Mouse (Mus musculus) adrenal gland, postnatal 10 days (tissue): ENCODE measurements around the gene Wdr34. TPM values are rescaled to one million over a fixed set of nuclear protein-coding genes. Genes with fewer than 3 reads are reported as not detected.

ENCODE experiments used
- DNase-seq: peaks from one replicate; pipeline ENCODE4 v3.0.0; 2021; ENCODE audit warnings: mixed read lengths
- long read RNA-seq, 2 experiments: library from polyadenylated mRNA; stranded (forward); transcript quantifications; one replicate each; pipeline ENCODE4 v2.0.0; 2021
- total RNA-seq, 2 experiments: library from RNA; stranded (reverse); gene quantifications; 2 replicates each; pipeline ENCODE4 v1.2.3; 2021

The Wdr34 gene
- 10 to 100 TPM; 20.1 to 24.4 TPM for total RNA-seq
- long read RNA-seq, experiment 1, transcript Wdr34-201 (9 exons, 1,814 nt), result major isoform, 37 of 48 reads
- long read RNA-seq, experiment 1, partial matches to known transcripts, result 5 of 48 reads
- long read RNA-seq, experiment 1, other reads (novel, unspliced or antisense), result 4 of 48 reads
- long read RNA-seq, experiment 2, transcript Wdr34-201 (9 exons, 1,814 nt), result major isoform, 30 of 35 reads
- long read RNA-seq, experiment 2, partial matches to known transcripts, result 1 of 35 reads
- long read RNA-seq, experiment 2, other reads (novel, unspliced or antisense), result 3 of 35 reads

- DNase-seq, result peak; percentile 99
Observed at GRCm38 (mm10) chr2:30048699-30049388, at the start of gene Wdr34. Gene Wdr34, minus strand, starts transcription at chr2:30048881.

DNA sequence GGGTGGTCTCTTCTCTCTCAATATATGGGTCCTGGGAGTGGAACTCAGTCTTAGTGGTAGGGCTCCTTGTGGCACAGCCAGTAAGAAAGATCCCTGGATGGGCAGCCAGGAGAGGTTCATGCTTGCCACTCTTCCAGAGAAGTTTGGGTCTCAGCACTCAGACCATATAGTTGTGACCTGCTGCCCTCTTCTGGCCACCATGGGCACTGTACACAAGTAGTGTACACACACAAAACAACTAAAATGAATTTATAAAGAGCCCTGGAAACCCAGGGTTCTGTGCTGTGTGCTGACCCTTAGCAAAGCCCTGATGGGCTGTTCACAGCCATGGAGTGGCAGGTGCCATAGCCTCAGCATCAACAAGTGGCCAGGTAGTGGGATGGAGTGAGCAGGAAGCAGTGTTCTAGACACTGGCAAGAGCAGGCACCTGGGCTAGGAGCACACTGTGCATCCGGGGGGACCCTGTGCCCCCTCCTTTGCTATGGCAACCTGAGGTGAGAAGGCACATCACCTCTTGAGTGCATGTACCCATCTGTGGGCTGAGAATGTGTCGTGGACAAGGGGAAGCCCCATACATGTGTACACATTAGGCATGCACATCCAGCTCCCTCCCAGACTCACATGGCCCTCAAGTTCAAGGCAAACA, 47.3 kb upstream of the Wdr34 start:
- peak; percentile 74 for DNase-seq

DNA sequence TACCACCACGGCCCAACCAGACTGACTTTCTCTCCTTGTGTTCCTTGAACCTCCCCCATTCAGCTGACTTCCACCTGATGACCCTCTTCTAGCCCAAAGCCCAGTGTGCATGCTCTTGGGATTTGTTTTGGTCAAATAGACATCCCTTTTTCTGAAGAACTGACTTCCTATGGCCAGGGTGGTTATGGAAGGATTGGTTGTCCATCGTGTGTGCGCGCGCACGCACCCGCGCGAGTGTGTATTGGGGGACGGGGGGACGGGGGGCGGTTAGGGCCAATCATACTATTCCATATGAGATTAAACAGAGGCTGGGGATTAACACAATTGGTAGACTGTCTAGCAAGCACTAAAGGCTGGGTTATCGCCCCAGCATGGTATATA, 45.5 kb upstream of the Wdr34 start:
- no peak for DNase-seq

GRCm38 (mm10) chr2:30093471-30094207, 45.0 kb upstream of the Wdr34 start, which contains the start of gene Zdhhc12:
Gene Zdhhc12, minus strand, starts transcription at chr2:30093648.
- DNase-seq, result peak; percentile 98

DNA sequence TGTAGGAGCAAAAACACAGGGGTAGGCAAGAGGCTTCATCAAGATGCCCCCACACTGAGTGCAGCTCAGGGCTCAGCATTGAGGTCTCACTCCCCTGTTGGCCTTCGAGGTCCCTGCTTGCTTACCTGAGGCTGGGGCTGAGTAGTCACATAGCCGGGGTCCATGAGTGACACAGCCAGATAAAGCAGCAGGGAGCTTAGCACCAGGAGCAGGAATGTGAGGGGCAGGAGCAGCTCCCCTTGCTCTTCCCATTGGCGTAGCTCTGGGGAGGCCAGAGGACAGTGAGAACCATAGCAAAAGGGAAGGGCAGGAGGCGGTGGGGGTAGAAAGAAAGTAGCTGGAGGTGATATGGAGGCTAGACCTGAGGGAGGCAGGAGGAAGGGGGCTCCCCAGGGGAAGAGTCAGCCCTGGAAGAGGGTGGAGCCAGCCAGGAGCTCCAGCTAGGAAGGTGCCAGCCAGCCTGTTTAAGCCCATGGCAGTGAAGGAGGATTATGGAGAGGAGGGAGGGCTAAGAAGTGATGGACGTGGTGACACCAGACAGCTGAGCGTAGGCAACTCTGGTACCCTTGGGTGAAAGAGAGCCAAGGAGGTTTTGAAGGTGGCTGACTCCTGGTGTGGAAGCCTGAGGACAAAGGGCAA, 43.7 kb upstream of the Wdr34 start:
- DNase-seq, result peak; percentile 12

- no peak for DNase-seq
Observed at GRCm38 (mm10) chr2:30091521-30091920, 42.8 kb upstream of the Wdr34 start.

DNA sequence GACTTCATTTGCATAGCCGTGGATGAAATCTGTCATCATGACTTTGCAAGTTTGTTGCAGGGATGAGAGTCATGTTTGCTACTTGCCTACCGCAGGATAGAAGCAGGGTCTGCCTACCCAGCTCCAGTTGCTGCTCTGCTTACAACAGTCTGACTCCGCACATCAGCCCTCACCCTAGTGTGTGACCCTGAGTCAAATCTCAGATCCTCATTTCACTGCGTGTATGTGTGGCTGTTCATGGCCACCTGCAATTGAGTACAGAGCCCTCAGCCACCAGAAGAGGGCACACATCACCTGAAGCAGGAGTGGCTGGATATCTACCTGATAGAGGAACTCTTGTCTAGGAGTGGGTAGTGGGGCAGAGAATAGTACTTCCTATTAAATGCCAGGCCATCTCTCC, 38.6 kb upstream of the Wdr34 start:
- no peak for DNase-seq

DNA sequence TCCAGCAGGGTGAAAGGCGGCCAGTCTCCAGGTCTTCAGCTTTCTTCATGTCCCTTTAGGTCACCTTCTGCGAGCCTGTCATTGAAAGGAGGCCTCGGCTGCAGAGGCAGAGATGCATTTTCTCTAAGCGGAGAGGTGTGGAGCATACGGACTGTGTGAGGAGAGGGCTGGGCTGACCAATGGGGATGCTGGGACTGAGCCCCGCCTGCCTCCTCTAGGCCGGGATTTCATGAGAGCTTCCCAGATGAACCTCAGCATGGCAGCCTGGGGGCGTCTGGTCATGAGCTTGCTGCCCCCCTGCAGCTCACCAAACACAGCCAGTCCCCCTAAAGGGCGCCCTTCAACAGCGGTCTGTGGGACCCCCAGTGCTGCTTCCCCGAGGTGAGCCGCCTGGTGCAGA, 36.0 kb upstream of the Wdr34 start:
- peak; percentile 3 for DNase-seq

DNA sequence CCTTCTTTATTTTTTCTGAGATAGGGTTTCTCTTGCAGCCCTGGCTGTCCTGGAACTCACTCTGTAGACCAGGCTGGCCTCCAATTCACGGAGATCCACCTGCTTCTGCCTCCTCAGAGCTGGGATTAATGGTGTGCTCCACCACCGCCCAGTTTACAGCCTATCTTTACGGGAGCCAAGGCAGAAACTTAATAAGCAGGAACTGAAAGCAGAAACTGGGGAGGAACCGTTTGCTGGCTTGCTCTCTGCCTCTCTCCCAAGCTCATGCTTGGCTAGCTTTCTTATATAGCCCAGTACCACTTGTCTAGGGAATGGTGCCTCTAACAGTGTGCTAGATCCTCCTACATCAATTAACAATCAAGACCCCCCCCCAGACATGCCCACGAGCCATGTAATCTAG, 35.4 kb upstream of the Wdr34 start:
- DNase-seq, result peak; percentile 2

- no peak for DNase-seq
Observed at GRCm38 (mm10) chr2:30080181-30080800, 31.6 kb upstream of the Wdr34 start.

DNA sequence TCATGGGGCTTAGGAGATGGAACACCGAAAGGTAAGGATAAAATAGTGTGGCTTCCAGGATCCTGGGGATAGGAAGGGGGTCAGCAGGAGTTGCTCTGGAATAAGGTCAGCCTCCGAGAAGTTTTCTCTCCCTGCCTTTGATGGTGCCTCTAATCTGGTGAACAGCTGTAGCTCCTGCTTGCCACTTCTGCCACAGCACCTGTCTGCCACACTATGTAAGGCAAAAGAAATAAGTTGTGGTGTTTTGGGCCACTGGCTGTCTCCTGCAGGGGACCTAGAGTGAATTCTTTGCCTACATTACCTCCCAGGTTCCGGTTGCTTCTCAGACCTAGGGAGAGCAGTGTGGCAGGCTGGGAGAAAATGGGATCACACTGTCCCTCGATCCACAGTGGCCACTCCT, 30.1 kb upstream of the Wdr34 start:
- DNase-seq, result no peak

GRCm38 (mm10) chr2:30078349-30078712, 29.6 kb upstream of the Wdr34 start:
- DNase-seq, result no peak

GRCm38 (mm10) chr2:30077502-30078348, 29.0 kb upstream of the Wdr34 start, which contains the start of gene Pkn3:
Gene Pkn3, plus strand, starts transcription at chr2:30077684.
- peak; percentile 94 for DNase-seq

GRCm38 (mm10) chr2:30076959-30077358, 28.3 kb upstream of the Wdr34 start:
- no peak for DNase-seq

GRCm38 (mm10) chr2:30076439-30076838, 27.8 kb upstream of the Wdr34 start:
- no peak for DNase-seq

DNA sequence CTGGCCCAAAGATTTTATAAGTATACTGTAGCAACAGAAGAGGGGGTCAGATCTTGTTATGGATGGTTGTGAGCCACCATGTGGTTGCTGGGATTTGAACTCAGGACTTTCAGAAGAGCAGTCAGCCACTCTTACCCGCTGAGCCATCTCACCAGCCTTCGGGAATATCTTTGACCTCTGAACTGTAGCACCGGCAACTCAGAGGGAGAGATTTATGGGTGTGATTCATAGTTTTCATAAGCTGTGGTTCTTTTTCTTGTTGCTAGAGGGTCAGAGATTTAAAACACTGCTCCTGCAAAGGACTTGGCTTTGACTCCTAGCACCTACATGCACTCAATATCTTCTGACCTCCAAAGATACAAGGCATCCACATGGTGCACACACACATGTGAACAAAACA, 26.9 kb upstream of the Wdr34 start:
- DNase-seq, result peak; percentile 7

DNA sequence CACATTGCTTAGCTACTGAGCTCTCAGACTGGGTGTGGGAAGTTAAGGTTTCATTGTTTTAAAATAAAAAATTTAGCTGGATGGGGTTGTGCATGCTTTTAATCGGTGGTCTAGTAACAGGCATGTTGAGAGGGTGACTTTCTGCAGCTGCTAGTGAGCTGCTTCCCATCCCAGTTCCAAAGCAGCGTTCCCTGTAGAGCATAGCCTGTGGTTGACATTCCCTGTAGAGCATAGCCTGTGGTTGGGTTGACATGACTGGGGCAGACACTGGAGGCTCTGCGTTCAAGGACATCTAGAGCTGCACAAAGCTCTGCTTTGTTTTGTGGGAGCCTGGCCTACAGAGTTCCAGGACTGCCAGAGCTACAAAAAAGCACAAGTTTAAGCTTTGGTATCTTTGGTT, 24.6 kb upstream of the Wdr34 start:
- peak; percentile 2 for DNase-seq

- no peak for DNase-seq
Observed at GRCm38 (mm10) chr2:30072875-30073274, 24.2 kb upstream of the Wdr34 start.

DNA sequence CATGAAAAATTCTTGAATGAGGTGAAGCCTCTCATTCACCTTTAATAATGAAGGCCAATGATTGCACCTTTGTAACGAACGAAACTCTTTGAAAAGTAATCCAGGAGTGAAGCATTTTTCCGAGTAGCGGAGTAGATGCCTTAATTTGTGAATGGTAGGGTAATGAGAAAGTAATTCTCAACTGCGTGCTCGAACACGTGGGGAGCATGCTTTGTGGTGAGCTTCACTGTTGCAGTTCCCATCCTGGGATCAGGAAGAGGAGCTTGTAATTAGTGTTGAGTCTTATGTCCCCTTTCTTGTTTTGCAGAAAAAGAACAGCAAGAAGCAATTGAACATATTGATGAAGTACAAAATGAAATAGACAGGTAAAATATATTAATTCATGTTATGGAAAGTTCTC, 19.3 kb upstream of the Wdr34 start:
- no peak for DNase-seq

DNA sequence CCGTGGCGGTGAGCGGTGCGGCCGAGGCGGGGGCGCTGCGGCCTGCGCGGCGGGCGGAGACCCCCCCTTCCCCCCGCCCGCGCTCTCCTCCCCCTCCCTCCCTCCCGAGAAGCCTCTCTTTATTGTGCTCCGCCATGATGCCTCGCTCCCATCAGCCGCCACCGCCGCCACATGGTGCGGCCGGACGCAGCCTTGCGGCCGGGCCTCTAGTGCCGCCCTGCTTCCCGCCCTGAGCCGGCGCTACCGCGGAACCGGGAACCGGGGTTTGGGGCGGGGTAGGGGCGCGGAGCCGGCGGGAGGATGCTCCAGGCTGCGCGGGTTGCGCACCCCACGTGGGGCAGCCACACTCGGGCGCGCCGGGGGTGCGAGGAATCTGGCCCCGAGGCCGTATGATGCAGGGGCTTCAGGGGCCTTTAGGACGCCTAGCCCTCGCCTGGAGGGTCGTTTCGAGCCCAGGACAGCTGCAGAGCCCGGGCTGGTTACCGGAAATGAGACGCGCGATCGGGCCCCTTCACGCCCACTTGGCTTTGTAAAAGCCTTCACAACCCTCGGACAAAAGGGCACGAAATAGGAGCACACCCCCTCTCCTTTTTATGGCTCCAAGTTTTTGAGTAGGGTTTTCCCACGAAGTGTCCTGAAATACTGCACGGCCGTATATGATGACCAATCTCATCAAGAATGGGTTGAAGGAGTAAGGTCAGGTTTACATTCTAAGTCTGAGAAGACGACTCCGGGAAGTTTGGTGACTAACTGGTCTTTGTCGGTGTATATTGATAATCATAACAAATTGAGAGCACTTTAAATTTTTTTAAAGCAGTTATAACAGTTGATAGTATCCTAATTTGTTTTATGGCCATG, 18.6 kb upstream of the Wdr34 start:
- DNase-seq, result peak; percentile 62
